Mouse (Mus musculus): ENCODE measurements around the gene Parp11. TPM values are rescaled to one million over a fixed set of nuclear protein-coding genes. Genes with fewer than 3 reads are reported as not detected.
"Not testable (repeated sequence)": the region's sequence is repeated elsewhere in the genome, so short reads cannot be mapped to it uniquely, and the experiment has no call there.

Parp11 gene
- total RNA-seq, 2 experiments from 2014 or later, result 29.8 to 33.1 TPM

- no peak for DNase-seq (ENCODE audit: low spot score in 2 of 2)
- intact Hi-C loops (cut with DNase I), result no loop called here
Observed at GRCm38 (mm10) chr6:127491046-127491445, 44.4 kb downstream of the Parp11 start.

GRCm38 (mm10) chr6:127492561-127492960 is 45.9 kb downstream of the Parp11 start:
- intact Hi-C loops (cut with DNase I), result no loop called here
- DNase-seq (ENCODE audit: low spot score in 2 of 2), result no peak

- DNase-seq (ENCODE audit: low spot score in 2 of 2), result peak; percentile 49 to 72
- intact Hi-C loops (cut with DNase I), result no loop called here
Observed at GRCm38 (mm10) chr6:127493750-127494149, 47.1 kb downstream of the Parp11 start.

- DNase-seq (ENCODE audit: low spot score in 2 of 2), result no peak
- intact Hi-C loops (cut with DNase I), result no loop called here
Observed at GRCm38 (mm10) chr6:127494357-127494756, 47.7 kb downstream of the Parp11 start.

- DNase-seq (ENCODE audit: low spot score in 2 of 2), result no peak
- intact Hi-C loops (cut with DNase I), result no loop called here
Observed at GRCm38 (mm10) chr6:127495251-127495650, 48.6 kb downstream of the Parp11 start.

- intact Hi-C loops (cut with DNase I), result no loop called here
- DNase-seq (ENCODE audit: low spot score in 2 of 2), result no peak
Observed at GRCm38 (mm10) chr6:127495876-127496275, 49.2 kb downstream of the Parp11 start.

GRCm38 (mm10) chr6:127496841-127497656 is 50.4 kb downstream of the Parp11 start:
- intact Hi-C loops (cut with DNase I), result no loop called here
- peak; percentile 37 to 43 for DNase-seq (ENCODE audit: low spot score in 2 of 2)

GRCm38 (mm10) chr6:127500119-127500518 is 53.5 kb downstream of the Parp11 start:
- no peak for DNase-seq (ENCODE audit: low spot score in 2 of 2)
- intact Hi-C loops (cut with DNase I), result loop anchor here (5.0 kb wide), 1 partner anchor 82 kb away; no protein-coding TSS in a partner anchor

- intact Hi-C loops (cut with DNase I), result loop anchor here (5.0 kb wide), 1 partner anchor 81 kb away; no protein-coding TSS in a partner anchor
- no peak for DNase-seq (ENCODE audit: low spot score in 2 of 2)
Observed at GRCm38 (mm10) chr6:127500806-127501205, 54.2 kb downstream of the Parp11 start.

- intact Hi-C loops (cut with DNase I), result loop anchor here (5.0 kb wide), 1 partner anchor 80 kb away; no protein-coding TSS in a partner anchor
- peak; percentile 55 to 72 for DNase-seq (ENCODE audit: low spot score in 2 of 2)
Observed at GRCm38 (mm10) chr6:127502530-127502929, 55.9 kb downstream of the Parp11 start.

GRCm38 (mm10) chr6:127513776-127514175 is 67.1 kb downstream of the Parp11 start:
- intact Hi-C loops (cut with DNase I), result not testable (repeated sequence)

GRCm38 (mm10) chr6:127521176-127521575 is 74.5 kb downstream of the Parp11 start:
- intact Hi-C loops (cut with DNase I), result no loop called here

More at GRCm38 (mm10) chr6:127513776-127514175, 67.1 kb downstream of the Parp11 start:
- DNase-seq (ENCODE audit: low spot score in 2 of 2), result not testable (repeated sequence)

GRCm38 (mm10) chr6:127522326-127522725 is 75.7 kb downstream of the Parp11 start:
- DNase-seq (ENCODE audit: low spot score in 2 of 2), result no peak

More at GRCm38 (mm10) chr6:127521176-127521575, 74.5 kb downstream of the Parp11 start:
- DNase-seq (ENCODE audit: low spot score in 2 of 2), result no peak

GRCm38 (mm10) chr6:127524442-127524841 is 77.8 kb downstream of the Parp11 start:
- peak; percentile 53 to 59 for DNase-seq (ENCODE audit: low spot score in 2 of 2)
- intact Hi-C loops (cut with DNase I), result no loop called here

More at GRCm38 (mm10) chr6:127522326-127522725, 75.7 kb downstream of the Parp11 start:
- intact Hi-C loops (cut with DNase I), result no loop called here

GRCm38 (mm10) chr6:127528625-127529024 is 82.0 kb downstream of the Parp11 start:
- DNase-seq (ENCODE audit: low spot score in 2 of 2), result no peak
- intact Hi-C loops (cut with DNase I), result no loop called here

GRCm38 (mm10) chr6:127529451-127529850 is 82.8 kb downstream of the Parp11 start:
- DNase-seq (ENCODE audit: low spot score in 2 of 2), result peak in 1 of 2 experiments; percentile 33
- intact Hi-C loops (cut with DNase I), result no loop called here

- intact Hi-C loops (cut with DNase I), result no loop called here
- DNase-seq (ENCODE audit: low spot score in 2 of 2), result no peak
Observed at GRCm38 (mm10) chr6:127530206-127530605, 83.6 kb downstream of the Parp11 start.

- intact Hi-C loops (cut with DNase I), result no loop called here
Observed at GRCm38 (mm10) chr6:127531412-127532205, 85.0 kb downstream of the Parp11 start.

GRCm38 (mm10) chr6:127532304-127532703 is 85.7 kb downstream of the Parp11 start:
- intact Hi-C loops (cut with DNase I), result no loop called here
- no peak for DNase-seq (ENCODE audit: low spot score in 2 of 2)

More at GRCm38 (mm10) chr6:127531412-127532205, 85.0 kb downstream of the Parp11 start:
- no peak for DNase-seq (ENCODE audit: low spot score in 2 of 2)

- intact Hi-C loops (cut with DNase I), result no loop called here
- DNase-seq (ENCODE audit: low spot score in 2 of 2), result no peak
Observed at GRCm38 (mm10) chr6:127533766-127534165, 87.1 kb downstream of the Parp11 start.

Data from left cerebral cortex, postnatal 25 days (tissue).